Mouse (Mus musculus): Measurements from ENCODE around the gene Ttc8. TPM values are rescaled to one million over a fixed set of nuclear protein-coding genes. Genes with fewer than 3 reads are reported as not detected.
"Not testable (repeated sequence)": the region's sequence is repeated elsewhere in the genome, so short reads cannot be mapped to it uniquely, and the experiment has no call there.

Gene Ttc8
- polyA plus RNA-seq, 1 experiment from 2014 or later, result 5.3 TPM

DNA sequence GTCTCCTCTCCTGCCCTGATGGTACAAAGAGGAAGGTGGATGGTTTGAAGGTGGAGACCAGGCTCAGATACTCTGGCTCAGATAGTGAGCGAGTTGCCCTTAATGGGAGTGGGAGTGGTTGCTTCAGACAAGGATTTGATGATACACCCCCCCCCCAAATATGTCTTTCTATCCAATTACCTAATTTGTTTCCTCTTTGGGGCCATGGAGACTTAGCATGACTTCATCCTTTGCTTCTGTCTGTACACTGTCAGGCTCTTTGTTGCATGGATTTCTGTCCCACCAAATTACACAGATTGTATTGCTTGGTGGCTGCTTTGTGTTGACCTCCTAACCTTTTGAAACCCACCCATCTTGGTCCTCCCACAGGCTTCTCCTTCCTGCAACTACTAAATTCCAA is 12.5 kb downstream of the Ttc8 start:
- Histone ChIP-seq H3K27ac (no peak overlapping the region), H3K36me3 (ENCODE audit: inconsistent target) (no peaks in the 10 kb centered on the region), H3K79me2 (ENCODE audit: inconsistent target) (no peaks in the 10 kb centered on the region), H3K4me3 (ENCODE audit: inconsistent target) (no peak overlapping the region)
- 95% methylated on average over 1 of the region's 1 CpGs for WGBS (ENCODE audit: missing documents)

DNA sequence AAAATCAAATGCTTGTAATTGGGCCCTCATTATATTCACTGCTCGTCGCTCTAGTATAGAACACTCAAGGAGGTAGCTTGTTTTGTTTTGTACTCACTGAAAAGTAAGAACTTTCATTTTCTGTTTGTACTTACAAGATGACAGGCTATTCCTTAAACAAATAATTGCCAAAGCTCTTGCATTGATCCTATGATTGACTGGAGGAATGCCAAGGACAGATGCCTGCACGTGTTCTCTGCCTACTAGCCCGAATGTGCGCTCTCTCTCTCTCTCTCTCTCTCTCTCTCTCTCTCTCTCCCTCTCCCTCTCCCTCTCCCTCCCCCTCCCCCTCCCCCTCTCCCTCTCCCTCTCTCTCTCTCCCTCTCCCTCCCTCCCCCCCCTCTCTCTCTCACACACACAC is 30.9 kb downstream of the Ttc8 start:
- 94% methylated on average over 2 of the region's 5 CpGs for WGBS (ENCODE audit: missing documents)

DNA sequence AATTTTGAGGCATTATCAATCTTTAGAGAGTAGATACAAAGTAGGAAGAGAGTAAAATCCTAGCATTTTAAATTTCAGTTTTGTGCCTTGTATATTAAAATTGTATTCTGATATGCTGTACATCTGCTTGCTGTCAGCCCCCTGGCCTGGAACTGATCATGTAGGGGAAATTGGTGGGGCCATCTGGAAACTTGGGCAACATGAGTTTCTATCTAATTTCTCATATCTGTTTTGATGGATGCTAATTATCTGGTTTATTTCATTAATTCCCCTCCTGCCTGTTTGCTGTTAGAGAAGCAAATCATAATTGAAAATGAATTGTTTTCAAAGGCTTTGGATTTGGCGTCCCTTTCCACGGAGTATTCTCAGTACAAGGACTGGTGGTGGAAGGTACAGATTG is 36.6 kb downstream of the Ttc8 start:
- Histone ChIP-seq H3K36me3 (ENCODE audit: inconsistent target) (no peaks in the 10 kb centered on the region), H3K79me2 (ENCODE audit: inconsistent target) (no peaks in the 10 kb centered on the region), H3K4me3 (ENCODE audit: inconsistent target) (no peak overlapping the region), H3K27ac (no peak overlapping the region)
- WGBS (ENCODE audit: missing documents), result 100% methylated on average over 2 of the region's 2 CpGs

More for the DNA sequence above, 30.9 kb downstream of the Ttc8 start:
- not testable (repeated sequence) for H3K36me3 ChIP-seq (ENCODE audit: inconsistent target); H3K4me3 ChIP-seq (ENCODE audit: inconsistent target); H3K27ac ChIP-seq; H3K79me2 ChIP-seq (ENCODE audit: inconsistent target)

DNA sequence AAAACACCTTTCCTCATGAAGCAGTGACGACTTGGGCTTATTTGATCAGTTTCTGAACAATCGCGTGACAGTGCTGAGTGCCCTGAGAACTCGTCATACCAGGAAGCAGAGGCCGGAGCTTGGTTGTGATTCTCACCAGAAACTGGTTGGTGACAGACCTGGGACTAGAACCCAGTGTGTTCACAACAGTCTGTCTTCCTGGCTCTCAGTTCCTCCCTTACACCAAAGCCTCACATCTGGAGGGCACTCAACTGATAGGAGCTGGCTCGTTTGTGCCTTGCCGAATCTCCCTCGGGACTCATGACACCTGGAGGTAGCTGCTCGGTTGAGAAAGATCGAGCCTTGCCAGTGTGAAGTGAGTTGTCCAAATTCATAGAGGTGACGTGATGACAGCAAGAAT is 37.1 kb downstream of the Ttc8 start:
- WGBS (ENCODE audit: missing documents), result 94% methylated on average over 11 of the region's 11 CpGs
- Histone ChIP-seq H3K79me2 (ENCODE audit: inconsistent target) (no peaks in the 10 kb centered on the region), H3K27ac (no peak overlapping the region), H3K36me3 (ENCODE audit: inconsistent target) (no peaks in the 10 kb centered on the region), H3K4me3 (ENCODE audit: inconsistent target) (no peak overlapping the region)

DNA sequence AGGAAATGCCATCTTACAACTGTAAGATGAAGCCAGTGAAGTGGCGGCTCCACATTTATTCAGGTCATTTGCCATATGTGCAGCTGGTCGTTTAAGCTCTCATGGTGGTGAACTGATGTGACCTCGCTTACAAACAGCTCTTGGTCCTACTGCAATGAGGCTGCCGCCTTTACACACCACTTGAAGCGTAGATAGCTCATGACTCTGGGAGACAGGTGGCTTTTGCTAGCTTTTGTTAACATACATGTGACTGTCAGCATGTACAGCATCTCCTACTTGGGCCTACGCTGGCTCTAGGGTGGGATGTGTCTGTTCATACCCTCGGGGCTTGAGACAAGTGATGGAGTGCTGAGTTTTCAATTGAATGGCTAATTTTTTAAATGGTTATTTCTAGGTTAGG is 40.6 kb downstream of the Ttc8 start:
- Histone ChIP-seq H3K36me3 (ENCODE audit: inconsistent target) (no peaks in the 10 kb centered on the region), H3K79me2 (ENCODE audit: inconsistent target) (no peaks in the 10 kb centered on the region), H3K27ac (no peak overlapping the region), H3K4me3 (ENCODE audit: inconsistent target) (no peak overlapping the region)
- 96% methylated on average over 7 of the region's 7 CpGs for WGBS (ENCODE audit: missing documents)

DNA sequence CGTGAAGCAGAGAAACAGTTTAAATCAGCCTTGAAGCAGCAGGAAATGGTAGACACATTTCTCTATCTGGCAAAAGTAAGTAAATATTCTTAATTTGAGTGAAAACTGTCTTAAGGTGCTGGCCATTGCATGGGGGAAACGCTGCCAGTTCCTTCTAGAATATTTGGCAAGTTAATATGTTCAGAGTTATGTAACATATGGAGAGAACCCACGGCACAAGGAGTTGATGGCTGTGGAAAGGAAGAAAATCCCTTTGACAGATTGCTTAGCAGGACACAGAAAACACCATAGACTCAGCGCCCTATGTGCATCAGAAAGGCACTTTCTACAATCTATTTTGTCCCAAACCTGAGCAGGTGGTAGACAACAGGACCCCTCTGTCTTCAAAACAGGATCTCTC is 41.0 kb downstream of the Ttc8 start:
- WGBS (ENCODE audit: missing documents), result 83% methylated on average over 4 of the region's 4 CpGs
- Histone ChIP-seq H3K4me3 (ENCODE audit: inconsistent target) (no peak overlapping the region), H3K79me2 (ENCODE audit: inconsistent target) (no peaks in the 10 kb centered on the region), H3K36me3 (ENCODE audit: inconsistent target) (no peaks in the 10 kb centered on the region), H3K27ac (no peak overlapping the region)

DNA sequence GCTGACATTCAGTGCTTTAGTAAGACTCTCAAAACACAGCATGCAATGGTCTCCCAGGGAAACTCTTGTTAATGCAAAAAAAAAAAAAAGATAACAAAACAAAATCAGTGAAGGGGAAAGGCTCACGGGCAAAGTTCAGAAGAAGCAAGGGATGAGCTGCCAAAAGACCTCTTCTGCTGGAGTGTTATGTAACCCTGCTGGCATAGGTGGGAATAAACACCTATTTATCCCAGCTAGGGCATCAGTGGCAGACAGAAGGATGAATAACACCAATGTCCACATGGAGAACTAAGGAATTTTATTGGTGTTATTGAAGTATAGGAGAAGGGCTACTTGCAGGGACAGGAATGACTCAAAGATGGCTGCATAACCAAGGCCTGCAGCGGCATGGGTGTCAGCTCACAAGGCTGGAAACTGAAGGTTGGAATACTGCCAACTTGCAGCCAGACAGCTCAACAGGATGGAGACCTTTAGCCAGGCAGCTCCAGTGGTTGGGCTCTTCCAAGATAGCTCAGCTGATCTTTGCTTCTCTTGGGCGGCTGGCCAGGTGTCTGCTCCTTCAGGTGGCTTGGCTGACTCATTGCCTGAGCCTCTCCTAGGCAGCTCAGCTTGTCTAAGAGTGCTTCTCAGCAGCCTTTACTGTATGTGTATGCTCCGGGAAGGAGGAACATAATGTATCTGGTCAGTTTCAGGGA is 45.2 kb downstream of the Ttc8 start:
- no peak overlapping the region for H3K27ac ChIP-seq
- WGBS (ENCODE audit: missing documents), result 98% methylated on average over 4 of the region's 4 CpGs
- H3K79me2 ChIP-seq (ENCODE audit: inconsistent target), result no peaks in the 10 kb centered on the region
- H3K4me3 ChIP-seq (ENCODE audit: inconsistent target), result no peak overlapping the region
- no peaks in the 10 kb centered on the region for H3K36me3 ChIP-seq (ENCODE audit: inconsistent target)

DNA sequence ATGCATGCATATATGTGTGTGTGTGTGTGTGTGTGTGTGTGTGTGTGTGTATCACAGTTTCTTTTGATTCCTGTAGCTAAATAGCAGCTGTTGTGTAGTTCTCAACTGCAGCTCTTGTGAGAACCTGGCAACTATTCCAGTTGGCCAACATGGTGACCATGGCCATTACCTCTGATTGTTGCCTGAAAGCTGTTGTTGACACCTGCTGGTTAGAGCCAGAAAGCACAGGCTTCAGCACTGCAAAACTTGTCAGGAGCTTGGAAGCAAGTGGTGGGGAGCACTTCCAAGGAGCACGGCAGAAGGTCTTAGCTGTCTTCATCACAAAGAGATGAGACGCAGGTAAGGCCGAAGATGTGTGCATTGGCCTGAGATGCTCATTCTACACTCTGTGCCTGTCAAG is 51.9 kb downstream of the Ttc8 start:
- Histone ChIP-seq H3K79me2 (ENCODE audit: inconsistent target) (no peaks in the 10 kb centered on the region), H3K27ac (no peak overlapping the region), H3K4me3 (ENCODE audit: inconsistent target) (no peak overlapping the region), H3K36me3 (ENCODE audit: inconsistent target) (no peaks in the 10 kb centered on the region)
- 100% methylated on average over 3 of the region's 3 CpGs for WGBS (ENCODE audit: missing documents)

DNA sequence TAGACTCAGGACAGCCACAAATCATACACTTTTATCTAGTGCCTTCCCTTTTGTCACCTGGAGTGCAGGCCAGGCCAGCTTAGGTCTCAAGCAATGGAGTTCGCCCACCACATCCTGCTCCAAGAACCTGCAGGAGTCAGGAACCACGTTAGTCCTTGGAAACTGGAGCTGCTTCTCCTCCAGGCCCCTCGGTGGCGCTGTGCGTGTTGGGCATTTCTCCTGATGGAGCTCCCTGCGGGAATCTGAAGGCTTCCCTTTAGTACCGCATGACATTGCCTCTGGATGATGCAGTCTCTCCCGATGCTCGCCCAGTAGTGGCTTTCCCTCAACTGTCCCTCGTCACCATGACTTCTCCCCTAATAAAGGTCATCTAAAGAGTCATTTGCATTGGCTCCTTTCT is 53.1 kb downstream of the Ttc8 start:
- Histone ChIP-seq H3K79me2 (ENCODE audit: inconsistent target) (no peaks in the 10 kb centered on the region), H3K36me3 (ENCODE audit: inconsistent target) (no peaks in the 10 kb centered on the region), H3K4me3 (ENCODE audit: inconsistent target) (no peak overlapping the region), H3K27ac (no peak overlapping the region)
- WGBS (ENCODE audit: missing documents), result 87% methylated on average over 10 of the region's 10 CpGs

DNA sequence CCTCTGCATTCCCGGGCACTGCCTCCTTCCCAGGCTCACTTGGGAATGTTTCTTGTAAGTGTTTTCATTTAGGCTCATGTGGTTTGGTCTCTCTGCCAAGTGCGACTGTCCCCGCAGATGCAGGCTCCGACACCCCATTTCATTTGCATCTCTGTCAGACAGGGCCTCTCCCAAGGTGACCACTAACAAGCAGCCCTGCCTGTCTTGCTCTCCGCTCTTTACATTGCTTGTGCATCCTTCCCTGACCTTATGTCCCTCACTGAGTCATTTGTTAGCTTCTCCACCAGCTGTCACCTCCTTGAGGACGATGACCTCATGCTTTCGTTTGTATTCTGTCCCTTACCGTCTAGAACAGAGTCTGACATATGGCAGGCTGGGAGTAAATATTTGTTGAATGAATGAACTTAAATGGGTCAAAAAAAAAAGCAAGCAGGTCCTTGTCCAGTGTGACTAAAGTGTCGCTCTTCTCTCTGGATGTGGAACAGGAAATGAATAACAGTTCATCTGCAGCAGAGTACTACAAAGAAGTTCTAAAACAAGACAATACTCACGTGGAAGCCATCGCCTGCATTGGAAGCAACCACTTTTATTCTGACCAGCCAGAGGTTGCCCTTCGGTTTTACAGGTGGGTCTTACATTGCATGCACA is 53.9 kb downstream of the Ttc8 start:
- Histone ChIP-seq H3K36me3 (ENCODE audit: inconsistent target) (no peaks in the 10 kb centered on the region), H3K4me3 (ENCODE audit: inconsistent target) (no peak overlapping the region), H3K79me2 (ENCODE audit: inconsistent target) (no peaks in the 10 kb centered on the region), H3K27ac (no peak overlapping the region)
- 85% methylated on average over 12 of the region's 12 CpGs for WGBS (ENCODE audit: missing documents)

DNA sequence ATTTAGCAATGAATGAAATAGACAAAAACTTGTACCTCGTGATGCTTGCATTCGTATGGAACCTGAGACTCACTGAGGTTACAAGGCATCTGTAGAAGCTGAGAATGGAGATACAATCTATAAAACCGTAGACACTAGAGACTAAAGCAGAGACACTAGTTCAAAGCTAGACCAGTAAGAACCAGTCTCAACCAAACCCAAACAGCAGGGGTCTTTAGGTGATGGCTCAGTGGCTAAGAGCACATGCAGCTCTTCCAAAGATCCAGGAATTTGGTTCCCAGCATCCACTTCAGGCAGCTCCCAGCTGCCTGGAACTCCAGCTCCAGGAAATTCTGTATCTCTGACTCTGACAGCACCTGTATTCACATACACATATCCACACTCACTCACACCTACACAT is 60.7 kb downstream of the Ttc8 start:
- H3K4me3 ChIP-seq (ENCODE audit: inconsistent target), result no peak overlapping the region
- WGBS (ENCODE audit: missing documents), result 93% methylated on average over 3 of the region's 3 CpGs
- no peak overlapping the region for H3K27ac ChIP-seq
- H3K79me2 ChIP-seq (ENCODE audit: inconsistent target), result no peaks in the 10 kb centered on the region
- no peaks in the 10 kb centered on the region for H3K36me3 ChIP-seq (ENCODE audit: inconsistent target)

DNA sequence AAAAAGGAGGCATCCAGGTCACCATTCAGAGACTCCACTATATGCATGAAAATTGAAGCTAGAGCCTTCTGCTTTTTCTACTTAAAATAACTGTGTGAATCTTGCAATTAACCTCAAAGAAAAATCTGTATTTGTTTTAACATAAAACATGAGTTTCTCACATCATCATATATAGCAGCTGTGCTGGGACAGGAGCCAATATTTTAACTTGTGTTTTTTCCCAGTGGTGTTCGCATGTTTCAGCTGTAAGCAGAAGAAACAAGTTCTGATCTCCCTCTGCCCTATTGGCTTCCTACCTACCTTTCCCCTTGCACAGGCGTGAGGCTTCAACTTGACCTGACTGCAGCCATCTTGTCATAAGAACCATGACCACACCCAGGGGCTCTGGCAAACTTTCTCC is 64.4 kb downstream of the Ttc8 start:
- Histone ChIP-seq H3K79me2 (ENCODE audit: inconsistent target) (no peaks in the 10 kb centered on the region), H3K36me3 (ENCODE audit: inconsistent target) (no peaks in the 10 kb centered on the region), H3K27ac (no peak overlapping the region), H3K4me3 (ENCODE audit: inconsistent target) (no peak overlapping the region)
- 94% methylated on average over 2 of the region's 2 CpGs for WGBS (ENCODE audit: missing documents)

DNA sequence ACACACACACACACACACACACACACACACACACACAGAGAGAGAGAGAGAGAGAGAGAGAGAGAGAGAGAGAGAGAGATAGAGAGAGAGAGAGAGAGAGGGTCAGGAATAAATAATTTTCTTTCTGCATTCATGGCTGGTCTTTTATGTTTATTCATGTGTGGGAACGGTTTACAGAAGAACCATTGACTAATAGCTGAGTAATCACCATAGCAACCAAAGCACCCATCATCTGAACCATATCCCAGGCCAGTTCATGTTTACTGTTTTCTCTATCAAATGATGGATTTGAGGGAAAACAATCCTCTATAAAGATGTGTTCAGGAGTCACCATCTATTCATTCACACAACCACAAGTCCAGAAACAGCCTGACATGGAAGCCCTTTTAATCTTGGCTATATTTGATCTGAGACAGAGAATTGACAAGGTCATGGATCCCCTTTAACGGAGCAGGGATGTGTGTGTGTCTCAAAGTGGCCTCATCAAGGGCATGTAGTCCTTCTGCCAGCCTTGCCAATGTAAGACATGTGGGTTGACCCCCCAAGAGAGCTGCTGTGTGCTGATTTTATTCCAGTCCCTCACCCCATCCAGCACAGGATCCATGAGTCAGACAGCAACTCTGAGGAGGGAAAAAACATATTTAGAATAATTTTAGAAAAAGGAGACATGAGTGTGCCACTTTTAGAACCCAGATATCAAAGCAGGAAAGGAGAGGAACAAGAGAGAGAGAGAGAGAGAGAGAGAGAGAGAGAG is 70.9 kb downstream of the Ttc8 start:
- Histone ChIP-seq H3K79me2 (ENCODE audit: inconsistent target) (no peaks in the 10 kb centered on the region), H3K27ac (no peak overlapping the region), H3K4me3 (ENCODE audit: inconsistent target) (no peak overlapping the region), H3K36me3 (ENCODE audit: inconsistent target) (no peaks in the 10 kb centered on the region)
- 81% methylated on average over 2 of the region's 2 CpGs for WGBS (ENCODE audit: missing documents)

DNA sequence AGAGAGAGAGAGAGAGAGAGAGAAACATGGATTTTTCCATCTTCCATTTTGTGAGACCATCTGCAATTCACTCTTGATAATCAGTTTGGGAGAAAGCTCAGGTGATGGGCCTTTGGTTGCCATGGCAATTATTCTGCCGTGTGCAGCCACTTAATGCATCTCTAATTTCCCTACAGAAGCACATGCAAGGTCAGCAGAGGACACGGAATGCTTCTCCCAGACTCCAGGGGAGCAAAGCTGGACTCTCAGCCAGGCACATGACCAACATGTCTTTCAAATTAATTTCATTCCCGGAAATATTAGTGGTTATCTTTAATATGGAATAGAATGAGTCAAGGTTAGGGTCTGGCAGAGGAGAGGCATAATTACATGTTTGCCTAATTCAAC is 71.4 kb downstream of the Ttc8 start:
- H3K79me2 ChIP-seq (ENCODE audit: inconsistent target), result no peaks in the 10 kb centered on the region
- no peak overlapping the region for H3K4me3 ChIP-seq (ENCODE audit: inconsistent target)
- WGBS (ENCODE audit: missing documents), result 94% methylated on average over 3 of the region's 3 CpGs
- H3K36me3 ChIP-seq (ENCODE audit: inconsistent target), result no peaks in the 10 kb centered on the region
- no peak overlapping the region for H3K27ac ChIP-seq

DNA sequence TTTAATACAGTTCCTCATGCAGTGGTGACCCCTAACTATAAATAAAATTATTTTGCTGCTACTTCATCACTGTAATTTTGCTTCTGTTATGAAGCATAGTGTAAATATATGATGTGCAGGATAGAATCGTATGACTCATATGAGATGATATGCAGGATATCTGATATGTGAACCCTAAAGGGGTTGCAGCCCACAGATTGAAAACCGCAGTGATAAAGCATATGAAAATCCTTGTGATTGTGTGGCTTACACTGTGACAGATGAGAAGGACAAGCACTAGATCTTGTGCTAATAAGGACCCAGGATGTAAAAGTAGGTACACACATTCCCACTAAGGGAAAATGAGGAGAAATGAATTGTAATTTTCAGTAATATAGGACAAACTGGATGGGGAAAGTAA is 73.4 kb downstream of the Ttc8 start:
- H3K4me3 ChIP-seq (ENCODE audit: inconsistent target), result no peak overlapping the region
- H3K36me3 ChIP-seq (ENCODE audit: inconsistent target), result no peaks in the 10 kb centered on the region
- no peaks in the 10 kb centered on the region for H3K79me2 ChIP-seq (ENCODE audit: inconsistent target)
- 95% methylated on average over 2 of the region's 2 CpGs for WGBS (ENCODE audit: missing documents)
- H3K27ac ChIP-seq, result no peak overlapping the region

Measured in macrophage (primary cell).